Mouse (Mus musculus): ENCODE results near the gene Tgif1.

DNA sequence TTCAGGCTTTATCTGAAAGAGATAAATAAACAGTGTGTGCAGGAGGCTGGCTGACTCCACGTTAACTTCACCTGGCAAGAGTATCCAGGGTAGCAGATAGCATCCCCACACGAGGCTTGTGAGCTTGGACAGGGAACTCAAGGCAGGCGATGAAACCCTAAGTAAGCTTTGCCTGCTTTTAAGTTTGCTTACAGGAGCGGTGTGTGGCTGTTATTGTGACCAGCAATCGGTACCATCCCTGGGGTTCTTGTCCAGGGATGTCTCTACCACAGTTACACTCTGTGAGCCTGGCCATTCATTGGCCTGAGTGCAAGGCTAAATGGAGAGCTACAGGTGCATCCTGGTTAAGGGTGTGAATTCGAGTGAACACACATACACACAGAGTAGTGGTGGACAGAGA is 58.6 kb downstream of the Tgif1 start:
- TF ChIP-seq CTCF (IDR thresholded peaks at IDR 0.05; ENCODE audit: extremely low read depth, insufficient read length, insufficient replicate concordance, low read depth, low read length) = no peak
- no peak for TF ChIP-seq POLR2A (IDR thresholded peaks at IDR 0.05; ENCODE audit: low read depth, low read length)

All from small intestine, adult 2 months (tissue).